Mouse (Mus musculus) NIH3T3 (cell line): ENCODE results near the gene Cops3.

Experiments
- DNase-seq: peaks from one replicate; pipeline ENCODE4 v3.0.0-alpha.2; 2012; ENCODE audit warnings: low read depth

Cops3 gene

DNA sequence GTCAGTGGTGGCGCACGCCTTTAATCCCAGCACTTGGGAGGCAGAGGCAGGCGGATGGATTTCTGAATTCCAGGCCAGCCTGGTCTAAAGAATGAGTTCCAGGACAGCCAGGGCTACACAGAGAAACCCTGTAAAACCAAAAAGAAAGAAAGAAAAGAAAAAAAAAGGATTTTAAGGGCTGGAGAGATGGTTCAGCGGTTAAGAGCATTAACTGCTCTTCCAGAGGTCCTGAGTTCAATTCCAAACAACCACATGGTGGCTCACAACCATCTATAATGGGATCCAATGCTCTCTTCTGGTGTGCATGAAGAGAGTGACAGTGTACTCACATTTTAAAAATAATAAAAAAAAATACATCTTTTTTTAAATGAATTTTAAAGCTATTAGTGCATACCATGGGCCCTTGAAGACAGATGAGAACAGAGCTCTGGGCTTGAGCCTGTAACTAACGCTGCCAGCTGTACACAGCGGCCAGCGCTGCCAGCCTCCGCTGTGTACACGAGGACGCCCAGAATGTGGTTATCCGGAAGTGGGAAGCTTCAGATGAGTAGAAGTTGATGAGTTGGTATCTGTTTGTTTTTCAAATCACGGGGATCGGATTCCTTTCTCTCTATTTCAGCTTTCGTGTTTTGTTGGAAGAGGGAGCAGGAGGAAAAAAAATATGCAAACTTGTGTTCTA is 29.0 kb downstream of the Cops3 start:
- DNase-seq = no peak

- DNase-seq = peak; percentile 89
These were observed 29.8 kb downstream of the Cops3 start, which contains the start of gene Flcn for GRCm38 (mm10) chr11:59809670-59810474. Gene Flcn (minus strand): TSS chr11:59810016.

DNA sequence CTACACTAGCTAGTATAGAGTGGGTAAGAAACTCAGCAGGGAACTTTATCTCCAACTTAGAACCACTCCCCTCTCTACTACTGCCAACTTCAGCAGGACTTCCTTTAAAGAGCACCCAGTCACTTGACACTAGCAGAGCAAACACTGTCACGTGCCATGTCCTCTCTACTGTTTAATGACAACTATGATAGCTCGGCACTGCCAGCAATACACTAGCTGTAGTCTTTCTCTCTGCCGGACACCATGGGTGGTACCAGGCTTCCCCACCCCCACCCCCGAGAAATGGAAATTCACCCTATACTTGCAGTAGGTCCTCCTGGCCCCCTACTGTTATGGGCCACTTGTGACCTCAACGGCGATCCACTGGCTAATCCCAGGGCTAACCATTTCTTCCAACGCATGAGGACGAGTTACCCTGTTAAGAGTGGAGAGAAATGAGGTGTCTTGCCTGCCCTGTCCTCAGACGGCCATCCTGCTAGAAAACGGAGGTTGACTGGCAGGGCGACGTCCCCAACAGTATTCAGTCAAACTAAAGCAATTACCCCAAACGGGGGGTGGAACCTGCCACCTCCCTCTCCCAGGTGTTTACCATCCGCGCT is 30.5 kb downstream of the Cops3 start:
- DNase-seq = peak; percentile 39

GRCm38 (mm10) chr11:59808170-59808960 is 31.3 kb downstream of the Cops3 start:
- DNase-seq = peak; percentile 64

GRCm38 (mm10) chr11:59805656-59806055 is 34.0 kb downstream of the Cops3 start:
- DNase-seq = no peak

DNA sequence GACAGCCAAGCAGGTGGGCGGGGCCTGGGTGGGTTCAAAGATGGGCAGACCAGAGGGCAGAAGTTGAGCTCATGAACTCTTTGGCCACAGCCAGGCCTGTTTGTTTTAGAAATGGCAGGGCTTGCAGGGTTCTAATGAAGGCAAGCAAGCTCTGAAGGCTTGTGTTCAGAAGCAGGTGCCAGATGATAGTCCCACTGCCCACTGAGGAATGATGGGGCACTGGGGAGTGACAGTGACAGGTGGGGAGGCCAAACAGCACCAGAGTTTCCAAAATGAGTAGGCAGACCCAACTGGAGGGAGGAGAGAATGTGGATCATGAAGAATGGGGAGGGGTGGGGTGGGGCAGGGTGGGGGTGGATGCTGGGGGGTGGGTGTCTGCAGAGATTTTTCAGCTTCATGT is 34.4 kb downstream of the Cops3 start:
- DNase-seq = no peak

- DNase-seq = no peak
These were observed 35.1 kb downstream of the Cops3 start for GRCm38 (mm10) chr11:59804409-59805110.

- DNase-seq = no peak
These were observed 36.1 kb downstream of the Cops3 start for GRCm38 (mm10) chr11:59803516-59803915.

DNA sequence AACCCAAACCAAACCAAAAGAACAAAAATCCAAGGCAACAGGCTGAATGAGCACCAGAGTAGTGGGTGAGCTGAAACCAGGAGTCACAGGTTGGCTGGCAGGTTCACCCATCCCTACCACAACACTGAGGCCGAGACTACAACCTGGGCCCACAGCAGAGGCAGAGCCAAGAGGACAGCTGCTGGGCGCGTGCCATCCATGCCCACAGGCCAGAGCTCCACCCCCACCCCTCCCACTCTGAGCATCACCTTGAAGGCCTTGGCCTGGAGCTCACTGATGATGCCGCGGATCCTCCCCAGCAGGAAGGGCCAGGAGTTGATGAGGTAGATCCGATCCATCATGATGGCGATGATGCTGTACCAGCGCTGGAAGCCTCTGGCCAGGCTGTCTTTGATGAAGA is 37.8 kb downstream of the Cops3 start:
- no peak for DNase-seq

DNA sequence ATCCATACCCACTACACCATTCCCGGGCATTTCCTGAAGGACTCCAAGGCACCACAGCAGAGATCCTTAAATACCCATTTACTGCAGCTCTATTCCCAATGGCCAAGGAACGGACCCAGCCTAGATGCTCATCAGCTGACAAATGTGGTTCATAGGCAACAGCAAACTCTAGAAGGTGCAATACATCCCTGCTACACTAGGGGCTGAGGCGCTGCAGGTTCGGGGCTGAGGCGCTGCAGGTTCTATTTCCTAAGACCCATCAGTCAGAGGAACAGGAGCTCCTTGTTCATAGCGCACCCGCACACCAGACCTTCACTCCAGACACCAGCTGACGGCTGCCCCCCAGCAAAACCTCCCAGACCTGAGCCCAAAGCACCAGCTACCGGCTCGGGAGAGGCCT is 39.2 kb downstream of the Cops3 start:
- no peak for DNase-seq

- DNase-seq = no peak
These were observed 46.2 kb downstream of the Cops3 start for GRCm38 (mm10) chr11:59793390-59793789.

GRCm38 (mm10) chr11:59789311-59789710 is 50.3 kb downstream of the Cops3 start:
- no peak for DNase-seq

DNA sequence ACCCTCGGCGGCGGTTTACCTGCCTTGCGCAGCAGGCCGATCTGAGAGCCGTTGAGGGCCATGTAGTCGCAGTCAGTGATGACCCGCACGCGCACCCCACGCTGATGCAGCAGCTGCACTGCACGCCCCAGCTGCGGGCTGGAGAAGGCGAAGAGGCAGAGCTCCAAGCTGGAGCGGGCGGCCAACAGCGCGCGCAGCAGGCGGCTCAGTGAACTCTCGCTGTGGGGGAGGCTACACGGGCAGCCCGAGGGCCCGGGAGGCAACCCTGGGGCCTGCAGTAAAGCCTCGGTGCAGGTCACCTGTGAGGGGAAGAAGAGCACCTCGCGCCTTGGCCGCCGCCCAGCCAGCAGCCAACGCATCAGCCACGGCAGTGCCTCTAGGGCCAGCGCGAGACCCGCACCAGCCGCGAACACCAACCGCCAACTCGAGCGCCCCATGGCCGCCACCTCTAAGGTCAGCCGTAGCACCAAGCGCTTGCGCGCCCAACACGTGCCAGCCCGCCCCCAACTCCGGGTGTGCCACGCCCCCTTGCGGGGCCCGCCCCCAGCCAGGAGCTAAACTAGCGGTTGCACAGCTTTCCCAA is 52.3 kb downstream of the Cops3 start, which contains the start of gene Pld6:
Pld6 (minus strand) TSS at position 447 of the 583 bp plus-strand sequence.
- no peak for DNase-seq

- no peak for DNase-seq
These were observed 53.0 kb downstream of the Cops3 start for GRCm38 (mm10) chr11:59786444-59787198.

- no peak for DNase-seq
These were observed 56.0 kb downstream of the Cops3 start for GRCm38 (mm10) chr11:59783591-59783990.

DNA sequence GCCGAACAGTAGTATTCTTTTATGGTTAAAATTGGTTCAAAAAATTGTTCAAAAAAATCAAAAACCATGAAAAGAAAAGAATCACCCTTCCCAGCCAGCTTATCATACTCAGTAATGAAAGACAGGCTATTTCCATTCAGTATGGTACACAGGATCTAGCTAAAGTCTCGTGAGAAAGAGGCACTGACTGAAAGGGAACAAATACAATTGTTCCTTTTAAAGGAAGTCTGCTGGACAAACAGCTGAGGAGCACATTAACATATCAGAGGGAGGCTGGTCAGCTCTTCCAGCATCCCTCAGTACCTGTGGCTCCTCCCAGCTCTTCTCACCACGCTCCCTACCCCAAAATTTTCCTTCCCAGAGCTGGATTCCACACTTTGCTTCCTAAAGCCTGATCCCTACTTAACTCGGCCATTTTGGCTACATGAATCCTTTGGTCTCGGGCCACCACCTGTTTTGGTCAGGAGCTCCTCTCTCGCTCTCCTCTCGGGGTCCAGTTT is 57.5 kb downstream of the Cops3 start:
- no peak for DNase-seq

DNA sequence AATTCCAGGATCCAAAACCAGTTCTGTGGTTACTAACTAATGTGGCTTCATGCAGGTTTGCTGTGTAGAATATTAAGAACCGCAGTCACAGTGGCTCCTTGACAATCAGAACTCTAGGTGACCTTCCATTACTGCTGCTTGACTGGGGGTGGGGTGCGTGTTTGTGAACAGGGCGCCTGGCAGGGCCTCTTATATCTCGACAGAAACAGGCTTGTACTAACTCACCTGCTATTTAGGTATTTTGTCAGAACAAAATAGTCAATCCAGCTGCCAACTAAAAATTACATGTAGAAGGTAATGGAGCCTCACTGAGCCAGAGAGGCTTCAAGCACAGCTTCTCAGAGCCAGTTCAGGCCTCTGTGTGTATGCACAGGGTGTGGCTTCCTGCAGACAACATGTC is 59.4 kb downstream of the Cops3 start:
- no peak for DNase-seq

DNA sequence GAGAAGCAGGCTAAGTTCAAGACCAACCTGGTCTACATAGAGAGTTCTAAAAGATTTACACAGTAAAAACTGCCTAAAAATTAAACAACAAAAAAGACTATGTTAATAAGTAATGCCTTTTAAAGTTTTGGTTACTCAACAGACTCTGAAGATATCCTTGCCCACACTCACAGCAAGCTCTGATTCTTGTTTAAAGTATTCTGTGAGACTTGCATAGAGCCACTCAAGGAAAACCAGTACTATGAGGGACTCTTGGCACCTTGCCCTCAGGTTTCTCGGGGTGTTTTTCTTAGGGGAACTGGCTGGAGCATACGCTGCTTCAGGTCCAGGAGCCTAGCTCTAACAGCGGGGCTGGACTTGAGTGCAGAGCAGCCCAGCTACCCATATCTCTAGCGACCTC is 60.2 kb downstream of the Cops3 start:
- DNase-seq = no peak

GRCm38 (mm10) chr11:59778874-59779223 is 60.8 kb downstream of the Cops3 start:
- no peak for DNase-seq

DNA sequence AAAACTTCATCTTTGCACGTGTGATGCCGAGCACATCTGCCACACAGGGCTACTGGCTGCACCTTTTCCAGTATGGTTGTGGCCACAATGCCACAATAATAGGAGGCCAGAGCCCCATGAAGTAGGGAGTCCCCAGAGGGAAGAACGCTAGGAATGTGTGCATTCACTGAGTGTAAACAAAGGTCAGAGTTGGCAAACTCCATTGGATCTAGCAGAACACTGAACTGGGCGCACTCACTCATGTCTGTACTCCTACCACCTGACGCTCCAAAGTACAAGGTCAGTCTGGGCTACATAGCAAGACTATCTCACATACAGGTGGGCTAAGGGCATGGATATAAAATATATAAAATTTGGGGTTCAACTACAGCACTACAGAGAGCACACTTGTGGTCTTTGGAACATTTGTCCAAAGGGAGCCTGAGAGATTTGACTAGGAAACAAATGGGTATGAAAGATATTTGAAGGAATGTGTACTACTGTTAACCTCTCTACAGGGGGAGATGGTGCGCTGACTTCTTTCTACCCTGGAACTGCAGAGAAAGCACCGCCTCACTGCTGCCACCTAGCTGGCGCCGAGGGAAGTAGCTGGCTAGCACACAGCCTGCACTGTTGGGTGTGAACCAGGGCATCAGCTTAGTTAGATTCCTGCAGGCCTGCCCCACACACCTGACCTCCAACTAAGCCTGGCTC is 61.3 kb downstream of the Cops3 start:
- DNase-seq = peak; percentile 88
